Mouse (Mus musculus) layer of hippocampus, postnatal 25 days (tissue): ENCODE measurements around the gene Ybx1. TPM values are rescaled to one million over a fixed set of nuclear protein-coding genes. Genes with fewer than 3 reads are reported as not detected.
"Not testable (repeated sequence)": the region's sequence is repeated elsewhere in the genome, so short reads cannot be mapped to it uniquely, and the experiment has no call there.

Experiments used
- DNase-seq, 2 experiments: peaks; one replicate each; pipeline ENCODE4 v3.0.0; 2022; ENCODE audit warnings: mixed read lengths in 2 of 2, low spot score in 1 of 2; ENCODE audit errors: extremely low spot score in 1 of 2
- total RNA-seq, 2 experiments: library from RNA; stranded (reverse); gene quantifications; 2 replicates each; pipeline ENCODE4 v1.2.3; 2021

The Ybx1 gene
- total RNA-seq: 100 to 1,000 TPM; 287 to 320 TPM

GRCm38 (mm10) chr4:119294415-119295133, at the start of gene Ybx1:
Ybx1 (minus strand) TSS chr4:119294604.
- peak; percentile 100 for DNase-seq

GRCm38 (mm10) chr4:119338861-119339361, 44.5 kb upstream of the Ybx1 start:
- peak in 1 of 2 experiments; percentile 62 for DNase-seq

- no peak for DNase-seq
Observed at GRCm38 (mm10) chr4:119338422-119338821, 44.0 kb upstream of the Ybx1 start.

DNA sequence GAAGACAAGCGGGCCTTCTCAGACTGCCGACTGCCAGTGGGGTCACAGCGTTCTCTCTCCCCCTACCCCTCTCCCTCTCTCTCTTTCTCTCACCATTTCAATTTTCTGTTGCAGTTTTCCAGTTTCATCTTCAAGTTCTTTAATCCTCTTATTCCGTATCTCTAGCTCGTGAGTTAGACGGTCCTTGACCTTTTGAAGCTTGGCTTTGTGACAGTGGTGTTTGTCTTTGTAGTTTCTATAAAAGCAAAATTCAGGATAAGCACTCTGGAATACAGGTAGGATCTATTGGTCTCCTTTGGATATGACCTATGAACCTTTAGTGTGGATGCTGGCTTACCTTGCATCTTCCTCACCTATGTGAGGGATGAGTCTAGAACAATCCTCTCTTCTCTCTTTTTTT, 39.1 kb upstream of the Ybx1 start:
- no peak for DNase-seq

- peak in 1 of 2 experiments; percentile 4 for DNase-seq
Observed at GRCm38 (mm10) chr4:119320896-119321550, 26.6 kb upstream of the Ybx1 start.

- DNase-seq: peak; percentile 93 to 94
Observed at GRCm38 (mm10) chr4:119320131-119320830, 25.9 kb upstream of the Ybx1 start, which contains the start of gene Ppih. Ppih (minus strand) TSS chr4:119320546.

- no peak for DNase-seq
Observed at GRCm38 (mm10) chr4:119313756-119314155, 19.4 kb upstream of the Ybx1 start.

- DNase-seq: no peak
Observed at GRCm38 (mm10) chr4:119305418-119305817, 11.0 kb upstream of the Ybx1 start.

- DNase-seq: no peak
Observed at GRCm38 (mm10) chr4:119303291-119303690, 8.9 kb upstream of the Ybx1 start.

DNA sequence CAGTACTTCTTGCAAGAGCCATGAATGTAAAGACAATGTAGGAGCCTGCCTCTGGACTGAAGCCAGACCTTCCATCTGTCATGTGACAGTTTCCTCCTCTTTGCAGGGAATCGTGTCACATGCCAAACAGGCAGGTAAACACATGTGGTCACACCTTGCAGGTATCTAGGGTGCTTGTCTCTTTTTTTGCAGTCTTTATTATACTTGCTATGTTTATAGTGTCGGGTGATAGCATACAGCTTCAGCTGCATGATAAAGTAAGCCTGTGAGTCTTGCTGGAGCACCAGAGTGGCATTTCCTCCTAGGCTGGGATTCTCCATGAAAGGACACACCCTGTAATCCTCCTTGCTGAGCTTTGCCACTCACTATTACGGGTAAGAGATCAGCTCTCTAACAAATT, 7.4 kb upstream of the Ybx1 start:
- no peak for DNase-seq

DNA sequence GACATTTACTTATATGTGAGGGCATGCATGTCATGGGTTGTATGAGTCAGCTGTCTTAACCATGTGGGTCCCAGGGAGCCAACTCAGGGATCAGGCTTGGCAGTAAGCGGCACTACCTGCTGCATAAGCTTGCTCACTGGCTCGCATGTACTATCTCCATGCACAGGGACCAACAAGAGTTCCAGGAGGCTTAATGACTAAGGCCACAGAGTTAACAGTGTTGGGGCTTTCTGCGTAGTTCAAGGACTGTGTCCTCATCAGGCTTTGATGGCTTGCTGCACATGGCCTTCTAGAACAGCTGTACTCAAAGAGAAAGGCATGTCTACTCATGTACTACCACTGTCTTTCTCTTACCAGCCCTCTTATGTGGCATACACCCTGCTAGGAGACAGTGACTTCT, 6.4 kb upstream of the Ybx1 start:
- no peak for DNase-seq

DNA sequence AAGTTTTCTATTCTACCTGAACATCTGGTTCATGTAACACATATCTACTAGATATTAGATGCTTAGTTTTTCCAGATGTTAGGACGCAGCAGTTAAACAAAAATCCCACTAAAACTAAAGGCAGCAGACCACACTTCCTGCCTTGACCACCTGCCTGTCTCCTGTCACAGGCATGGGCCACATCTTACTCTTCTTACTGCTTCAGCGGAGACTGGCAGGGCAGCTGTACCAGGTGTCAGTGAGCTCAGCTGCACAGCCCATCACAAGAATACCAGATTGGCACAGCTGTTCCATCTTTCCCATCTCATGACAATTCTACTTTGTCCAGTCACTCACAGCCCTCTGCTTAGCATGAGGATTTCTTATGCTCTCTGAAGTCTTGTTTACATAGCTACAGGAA, 3.0 kb upstream of the Ybx1 start:
- no peak for DNase-seq

DNA sequence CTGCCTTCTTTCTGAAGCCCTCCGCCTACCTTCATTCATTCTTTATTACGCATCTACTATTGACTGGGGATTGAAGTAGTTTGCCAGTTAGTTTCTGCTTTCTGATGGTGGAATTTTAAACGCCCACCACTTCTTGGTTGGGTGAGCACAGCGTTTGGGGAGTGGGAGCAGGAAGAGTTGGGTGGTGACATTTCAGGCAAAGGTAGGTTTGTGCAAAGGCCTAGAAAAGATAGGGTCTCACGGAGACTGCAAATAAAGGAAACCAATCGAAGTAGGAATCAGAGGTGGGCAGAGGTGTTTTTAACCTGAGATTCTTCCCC, 690 bp upstream of the Ybx1 start:
- DNase-seq: no peak

- peak; percentile 8 to 19 for DNase-seq
Observed at GRCm38 (mm10) chr4:119293574-119294258, 688 bp downstream of the Ybx1 start.

- DNase-seq: peak; percentile 24 to 30
Observed at GRCm38 (mm10) chr4:119292771-119293573, 1.4 kb downstream of the Ybx1 start.

- no peak for DNase-seq
Observed at GRCm38 (mm10) chr4:119291921-119292320, 2.5 kb downstream of the Ybx1 start.

GRCm38 (mm10) chr4:119285336-119285735, 9.1 kb downstream of the Ybx1 start:
- no peak for DNase-seq

- no peak for DNase-seq
Observed at GRCm38 (mm10) chr4:119284861-119285260, 9.5 kb downstream of the Ybx1 start.

DNA sequence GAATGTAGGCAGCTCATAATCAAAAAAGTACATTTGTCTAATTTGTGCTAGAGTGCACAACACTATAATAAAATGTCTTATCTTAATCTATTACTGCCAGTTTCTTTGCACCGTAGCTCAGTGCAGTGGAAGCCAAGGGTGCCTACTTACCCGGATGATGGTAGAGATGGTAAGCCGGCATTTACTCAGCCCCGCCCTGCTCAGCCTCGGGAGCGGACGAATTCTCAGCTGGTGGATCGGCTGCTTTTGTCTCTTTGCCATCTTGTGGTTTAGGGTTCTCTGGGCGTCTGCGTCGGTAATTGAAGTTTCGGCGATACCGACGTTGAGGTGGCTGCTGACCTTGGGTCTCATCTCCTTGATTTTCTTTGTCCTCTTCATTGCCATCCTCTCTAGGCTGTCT, 15.6 kb downstream of the Ybx1 start:
- DNase-seq: not testable (repeated sequence)

DNA sequence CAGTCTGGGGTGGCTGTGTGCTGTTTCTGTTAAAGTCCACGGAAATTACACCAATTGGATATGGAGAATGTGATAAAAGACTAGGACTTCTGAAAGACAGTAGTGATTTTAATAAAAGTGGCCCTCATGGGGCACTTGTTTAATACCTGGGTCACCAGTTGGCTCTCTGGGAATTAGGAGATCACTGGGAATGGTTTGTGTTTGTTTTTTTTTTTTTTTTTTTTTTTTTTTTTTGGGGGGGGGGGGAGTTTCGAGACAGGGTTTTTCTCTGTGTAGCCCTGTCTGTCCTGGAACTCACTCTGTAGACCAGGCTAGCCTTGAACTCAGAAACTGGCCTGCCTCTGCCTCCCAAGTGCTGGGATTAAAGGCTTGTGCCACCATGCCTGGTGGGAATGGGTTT, 18.7 kb downstream of the Ybx1 start:
- no peak for DNase-seq
